Mouse (Mus musculus): Measurements from ENCODE around the gene Lgals7. TPM values are rescaled to one million over a fixed set of nuclear protein-coding genes. Genes with fewer than 3 reads are reported as not detected.
A peak's percentile ranks its signal among the peaks of the same experiment; 100 is the strongest.

Lgals7 gene
- polyA plus RNA-seq, 1 experiment from 2014 or later = 0.66 TPM

DNA sequence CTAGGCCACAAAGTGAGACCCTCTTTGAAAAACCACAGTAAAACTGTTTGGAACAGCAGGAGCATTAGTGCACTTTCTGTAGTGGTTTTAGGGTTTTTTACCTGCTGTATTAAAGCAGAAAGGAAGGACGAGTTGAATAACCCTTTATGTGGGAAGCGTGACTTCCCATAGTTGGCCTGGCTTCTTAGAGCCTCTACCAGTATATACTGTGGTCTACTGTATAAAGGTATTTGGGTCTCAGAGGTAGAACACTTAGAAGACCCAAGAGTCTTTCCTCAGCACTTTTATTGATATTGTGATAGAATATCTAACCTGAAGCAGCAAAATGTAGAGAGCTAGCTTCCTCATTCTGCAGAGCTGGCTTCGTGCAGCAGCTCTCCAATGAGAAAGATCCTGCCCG, 44.1 kb upstream of the Lgals7 start:
- Histone ChIP-seq H3K27ac (ENCODE audit: low read depth, low read length) (peak overlapping the region; percentile 75; the same call in 1 of the 2 replicates), H3K4me1 (ENCODE audit: control insufficient read depth, insufficient read depth, low read length) (peaks cover 26% of the 10 kb centered on the region), H3K27me3 (ENCODE audit: control insufficient read depth, insufficient read depth, low read length) (no peaks in the 10 kb centered on the region), H3K36me3 (ENCODE audit: control insufficient read depth, insufficient read depth, low read length) (peaks cover 61% of the 10 kb centered on the region), H3K9ac (ENCODE audit: low read length) (no peak overlapping the region), H3K4me2 (ENCODE audit: low read depth) (no peak overlapping the region), H3K4me3 (ENCODE audit: low read depth, low read length) (no peak overlapping the region), H3K9me3 (ENCODE audit: control insufficient read depth, low read length) (no peaks in the 10 kb centered on the region)
- WGBS = 90% methylated on average over 4 of the region's 4 CpGs
- DNase-seq (ENCODE audit: low spot score) = no peak
- no peak for ATAC-seq (ENCODE audit: insufficient read depth, low FRiP score, low TSS enrichment)

DNA sequence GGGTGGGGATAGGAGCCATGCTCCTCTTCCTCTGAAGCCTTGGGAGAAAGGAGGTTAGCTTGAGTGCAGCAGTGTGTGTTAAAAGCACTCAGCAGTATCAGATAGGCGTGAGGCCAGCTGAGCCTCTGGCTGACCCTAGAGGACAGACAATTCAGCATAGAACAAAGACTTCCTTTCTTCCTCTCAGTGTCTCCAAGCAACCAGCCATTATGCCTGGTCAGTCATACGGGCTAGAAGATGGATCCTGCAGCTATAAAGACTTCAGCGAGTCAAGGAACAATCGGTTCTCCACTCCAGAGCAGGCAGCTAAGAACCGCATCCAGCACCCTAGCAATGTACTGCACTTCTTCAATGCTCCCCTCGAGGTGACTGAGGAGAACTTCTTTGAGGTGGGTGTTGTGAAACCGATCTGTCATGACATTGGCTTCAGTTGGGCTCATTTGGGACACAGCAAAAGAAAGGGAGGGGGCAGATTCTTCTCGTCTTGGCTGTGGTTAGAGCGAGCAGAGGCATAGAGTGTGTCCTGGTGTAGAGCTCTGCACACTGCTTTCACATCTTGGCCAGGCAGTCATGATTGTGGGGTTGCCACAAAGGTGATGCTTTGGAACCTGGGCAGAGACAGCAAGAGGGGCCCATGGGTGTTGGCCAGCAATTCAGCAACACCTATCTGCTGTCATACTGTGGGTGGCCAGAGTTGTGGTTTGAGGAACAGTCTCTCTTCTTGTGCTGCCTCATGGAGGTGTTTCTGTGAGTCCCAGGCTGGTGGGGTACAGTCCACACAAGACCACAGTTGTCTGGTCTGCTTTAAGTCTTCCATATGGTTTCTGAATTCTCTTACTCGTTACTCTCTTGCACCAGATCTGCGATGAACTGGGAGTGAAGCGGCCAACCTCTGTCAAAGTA, 43.0 kb upstream of the Lgals7 start:
- Histone ChIP-seq H3K4me3 (ENCODE audit: low read depth, low read length) (0 out of 2 replicates have a peak overlapping the region, but pooled peaks have one; percentile 1), H3K36me3 (ENCODE audit: control insufficient read depth, insufficient read depth, low read length) (peaks cover 51% of the 10 kb centered on the region), H3K9ac (ENCODE audit: low read length) (no peak overlapping the region), H3K4me1 (ENCODE audit: control insufficient read depth, insufficient read depth, low read length) (peaks cover 26% of the 10 kb centered on the region), H3K4me2 (ENCODE audit: low read depth) (0 out of 2 replicates have a peak overlapping the region, but pooled peaks have one; percentile 14), H3K9me3 (ENCODE audit: control insufficient read depth, low read length) (no peaks in the 10 kb centered on the region), H3K27ac (ENCODE audit: low read depth, low read length) (peak overlapping the region; percentile 75), H3K27me3 (ENCODE audit: control insufficient read depth, insufficient read depth, low read length) (no peaks in the 10 kb centered on the region)
- DNase-seq (ENCODE audit: low spot score) (peak; percentile 63), ATAC-seq (ENCODE audit: insufficient read depth, low FRiP score, low TSS enrichment) (peak; percentile 35)
- WGBS = 49% methylated on average over 12 of the region's 12 CpGs

DNA sequence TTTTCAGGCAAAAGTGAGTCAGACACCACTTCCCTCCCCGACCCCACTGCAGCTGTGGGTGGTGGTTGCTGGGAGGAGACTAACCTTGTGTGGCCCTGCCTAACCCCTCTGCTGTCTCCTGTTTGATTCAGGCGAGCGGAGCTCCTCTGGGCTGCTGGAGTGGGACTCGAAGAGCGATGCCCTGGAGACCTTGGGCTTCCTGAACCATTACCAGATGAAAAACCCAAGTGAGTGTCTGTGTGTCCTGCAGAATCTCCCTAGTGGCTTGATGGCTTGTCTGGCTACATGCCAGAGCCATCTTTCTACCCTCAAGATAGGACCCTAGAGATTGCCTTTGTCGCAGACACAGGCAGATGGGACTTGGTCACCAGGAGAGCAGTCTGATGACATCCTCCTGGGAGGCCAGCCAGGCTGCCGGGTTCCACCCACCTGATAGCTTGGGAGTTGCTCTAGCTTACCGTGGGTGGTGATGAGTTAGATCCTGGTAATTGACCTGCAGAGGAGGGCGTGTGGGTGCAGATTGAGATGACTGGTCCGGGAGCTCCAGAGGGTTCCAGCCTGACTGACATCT, 42.3 kb upstream of the Lgals7 start:
- Histone ChIP-seq H3K4me3 (ENCODE audit: low read depth, low read length) (no peak overlapping the region), H3K27me3 (ENCODE audit: control insufficient read depth, insufficient read depth, low read length) (no peaks in the 10 kb centered on the region), H3K4me2 (ENCODE audit: low read depth) (no peak overlapping the region), H3K27ac (ENCODE audit: low read depth, low read length) (peak overlapping the region; percentile 75), H3K9ac (ENCODE audit: low read length) (no peak overlapping the region), H3K9me3 (ENCODE audit: control insufficient read depth, low read length) (no peaks in the 10 kb centered on the region), H3K36me3 (ENCODE audit: control insufficient read depth, insufficient read depth, low read length) (peaks cover 43% of the 10 kb centered on the region), H3K4me1 (ENCODE audit: control insufficient read depth, insufficient read depth, low read length) (peaks cover 25% of the 10 kb centered on the region)
- no peak for ATAC-seq (ENCODE audit: insufficient read depth, low FRiP score, low TSS enrichment)
- DNase-seq (ENCODE audit: low spot score) = no peak
- 68% methylated on average over 10 of the region's 10 CpGs for WGBS

DNA sequence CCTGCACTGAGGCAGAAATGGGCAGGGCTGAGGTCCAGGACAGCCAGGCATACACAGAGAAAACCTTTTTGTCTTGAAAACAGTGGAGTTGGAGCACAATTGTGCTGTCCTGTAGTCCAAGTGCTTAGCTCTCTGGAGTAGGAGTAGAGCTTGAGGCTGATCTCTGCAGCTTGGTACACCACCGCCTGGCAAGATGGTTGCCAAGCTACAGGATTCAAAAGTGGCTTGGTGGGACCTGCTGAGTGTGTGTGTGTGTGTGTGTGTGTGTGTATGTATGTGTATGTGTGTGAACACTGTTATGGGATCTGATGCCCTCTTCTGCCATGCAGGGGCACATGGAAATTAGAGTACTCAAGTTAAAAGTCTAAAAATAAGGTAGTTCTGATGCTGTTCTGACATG, 41.1 kb upstream of the Lgals7 start:
- 83% methylated on average over 1 of the region's 1 CpGs for WGBS
- H3K9me3 ChIP-seq (ENCODE audit: control insufficient read depth, low read length) = no peaks in the 10 kb centered on the region
- peaks cover 22% of the 10 kb centered on the region for H3K4me1 ChIP-seq (ENCODE audit: control insufficient read depth, insufficient read depth, low read length)
- H3K27ac ChIP-seq (ENCODE audit: low read depth, low read length) = 0 out of 2 replicates have a peak overlapping the region, but pooled peaks have one; percentile 6
- no peaks in the 10 kb centered on the region for H3K27me3 ChIP-seq (ENCODE audit: control insufficient read depth, insufficient read depth, low read length)
- H3K4me2 ChIP-seq (ENCODE audit: low read depth) = no peak overlapping the region
- ATAC-seq (ENCODE audit: insufficient read depth, low FRiP score, low TSS enrichment) = no peak
- no peak for DNase-seq (ENCODE audit: low spot score)
- peaks cover 36% of the 10 kb centered on the region for H3K36me3 ChIP-seq (ENCODE audit: control insufficient read depth, insufficient read depth, low read length)
- no peak overlapping the region for H3K9ac ChIP-seq (ENCODE audit: low read length)
- no peak overlapping the region for H3K4me3 ChIP-seq (ENCODE audit: low read depth, low read length)

DNA sequence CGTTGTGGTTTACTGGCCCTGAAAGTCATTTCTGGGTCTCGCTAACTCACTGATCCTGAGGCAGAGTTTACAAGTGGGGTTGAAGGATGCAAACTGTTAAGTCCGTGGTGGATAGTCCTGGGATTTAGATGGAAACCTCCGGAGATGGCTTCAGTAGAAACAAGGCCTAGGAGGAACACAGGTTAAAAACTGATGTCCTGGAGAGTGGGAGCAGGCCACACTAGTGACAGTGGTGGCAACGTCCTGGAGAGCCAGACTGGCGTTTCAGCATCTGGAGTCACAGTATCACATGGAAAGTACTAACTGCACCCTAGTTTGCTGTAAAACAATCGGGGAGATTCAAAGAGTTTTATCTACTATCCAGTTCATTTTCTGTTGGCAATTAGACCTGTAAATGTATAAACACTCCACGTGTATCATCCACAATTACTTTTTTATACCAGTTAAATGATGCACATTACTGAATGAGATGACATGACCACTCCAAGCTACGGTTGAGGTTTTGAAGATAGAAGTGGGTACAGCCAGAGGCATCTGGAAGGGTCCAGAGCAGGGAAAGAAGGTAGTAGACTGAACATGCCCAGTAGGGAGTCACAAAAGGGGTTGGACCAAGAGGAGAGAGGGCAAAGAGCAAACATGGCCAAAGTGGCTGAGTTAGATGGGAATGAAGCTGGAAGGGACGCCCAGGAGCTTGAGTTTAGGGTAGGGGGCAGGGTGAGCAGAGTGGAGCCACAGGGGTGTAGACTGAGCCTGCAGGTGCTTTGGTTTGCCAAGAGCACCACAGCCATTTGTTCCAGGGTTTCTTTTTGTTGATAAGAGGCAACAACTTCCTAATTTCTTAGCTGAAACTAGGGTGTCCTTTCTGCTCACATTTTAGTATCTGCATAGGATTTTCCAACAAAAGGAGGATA, 40.4 kb upstream of the Lgals7 start:
- 0 out of 2 replicates have a peak overlapping the region, but pooled peaks have one; percentile 20 for H3K27ac ChIP-seq (ENCODE audit: low read depth, low read length)
- H3K9me3 ChIP-seq (ENCODE audit: control insufficient read depth, low read length) = no peaks in the 10 kb centered on the region
- H3K36me3 ChIP-seq (ENCODE audit: control insufficient read depth, insufficient read depth, low read length) = peaks cover 32% of the 10 kb centered on the region
- peaks cover 19% of the 10 kb centered on the region for H3K4me1 ChIP-seq (ENCODE audit: control insufficient read depth, insufficient read depth, low read length)
- no peak overlapping the region for H3K9ac ChIP-seq (ENCODE audit: low read length)
- no peak for DNase-seq (ENCODE audit: low spot score)
- H3K27me3 ChIP-seq (ENCODE audit: control insufficient read depth, insufficient read depth, low read length) = no peaks in the 10 kb centered on the region
- 59% methylated on average over 10 of the region's 10 CpGs for WGBS
- ATAC-seq (ENCODE audit: insufficient read depth, low FRiP score, low TSS enrichment) = no peak
- no peak overlapping the region for H3K4me3 ChIP-seq (ENCODE audit: low read depth, low read length)
- H3K4me2 ChIP-seq (ENCODE audit: low read depth) = no peak overlapping the region

DNA sequence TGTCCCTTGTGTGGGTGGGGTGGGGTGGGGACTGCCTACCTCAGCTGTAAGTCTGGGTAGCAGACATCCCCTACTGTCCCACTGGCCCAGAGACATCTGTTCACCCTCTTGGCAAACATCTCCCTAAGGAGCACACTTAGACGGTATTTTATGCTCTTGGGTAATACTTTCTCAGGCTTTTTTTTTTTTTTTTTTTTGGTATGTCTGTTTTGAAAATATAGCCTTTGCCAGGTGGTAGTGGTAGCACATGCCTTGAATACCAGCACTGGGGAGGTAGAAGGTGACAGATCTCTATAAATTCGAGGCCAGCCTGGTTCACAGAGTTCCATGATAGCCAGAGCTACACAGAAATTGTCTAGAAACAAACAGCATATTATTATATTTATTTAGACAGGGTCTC, 39.7 kb upstream of the Lgals7 start:
- Histone ChIP-seq H3K9me3 (ENCODE audit: control insufficient read depth, low read length) (no peaks in the 10 kb centered on the region), H3K4me2 (ENCODE audit: low read depth) (no peak overlapping the region), H3K4me3 (ENCODE audit: low read depth, low read length) (no peak overlapping the region), H3K9ac (ENCODE audit: low read length) (no peak overlapping the region), H3K27ac (ENCODE audit: low read depth, low read length) (no peak overlapping the region), H3K27me3 (ENCODE audit: control insufficient read depth, insufficient read depth, low read length) (no peaks in the 10 kb centered on the region), H3K36me3 (ENCODE audit: control insufficient read depth, insufficient read depth, low read length) (peaks cover 27% of the 10 kb centered on the region), H3K4me1 (ENCODE audit: control insufficient read depth, insufficient read depth, low read length) (peaks cover 17% of the 10 kb centered on the region)
- WGBS = 65% methylated on average over 2 of the region's 2 CpGs
- DNase-seq (ENCODE audit: low spot score) = no peak
- ATAC-seq (ENCODE audit: insufficient read depth, low FRiP score, low TSS enrichment) = no peak

DNA sequence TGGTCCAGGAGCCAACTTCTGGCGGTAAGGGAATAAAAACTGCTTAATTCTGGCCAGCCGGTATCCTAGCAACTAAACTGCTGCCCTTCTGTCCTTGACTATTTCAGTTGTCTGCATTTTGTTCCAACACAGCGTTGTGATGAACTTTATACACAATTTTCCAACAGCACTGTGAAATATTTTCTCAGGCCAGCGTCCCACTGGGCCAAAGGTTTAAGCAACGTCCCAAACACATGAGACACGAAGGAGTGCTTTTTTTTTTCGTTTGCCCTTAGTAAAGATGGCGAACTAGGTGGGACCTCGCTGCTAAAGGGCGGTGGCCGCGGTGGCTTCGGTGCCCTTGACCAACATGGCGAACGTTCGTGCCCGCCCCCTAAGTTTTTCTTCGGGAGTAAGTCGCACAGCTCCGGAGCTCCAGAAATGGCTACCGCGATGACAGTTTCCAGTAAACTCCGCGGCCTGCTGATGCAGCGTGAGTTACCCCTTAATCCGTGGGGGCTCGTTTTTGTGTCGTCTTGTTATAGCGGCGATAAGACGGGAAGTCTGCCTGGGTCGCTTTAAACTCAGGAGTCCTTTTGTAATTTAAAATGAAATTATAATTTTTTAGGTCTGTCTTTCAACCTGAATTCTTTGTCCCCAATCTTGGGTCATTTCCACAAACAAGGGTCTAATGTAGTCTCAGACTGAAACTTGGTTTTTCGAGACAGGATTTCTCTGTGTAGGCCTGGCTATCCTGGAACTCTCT, 38.5 kb upstream of the Lgals7 start, which contains the start of gene Ech1:
TSS of gene Ech1 (plus strand) at position 277 of the 745 bp plus-strand sequence.
- H3K9me3 ChIP-seq (ENCODE audit: control insufficient read depth, low read length) = no peaks in the 10 kb centered on the region
- peak within 1 kb of the TSS; percentile 58 for H3K4me2 ChIP-seq (ENCODE audit: low read depth)
- peak within 1 kb of the TSS; percentile 58 for H3K9ac ChIP-seq (ENCODE audit: low read length)
- peak within 1 kb of the TSS; percentile 39 for H3K4me3 ChIP-seq (ENCODE audit: low read depth, low read length)
- ATAC-seq (ENCODE audit: insufficient read depth, low FRiP score, low TSS enrichment) = peak; percentile 62; the same call in 1 of the 2 replicates
- 2% methylated on average over 33 of the region's 33 CpGs for WGBS
- DNase-seq (ENCODE audit: low spot score) = peak; percentile 90
- H3K36me3 ChIP-seq (ENCODE audit: control insufficient read depth, insufficient read depth, low read length) = peaks cover 22% of the 10 kb centered on the region
- H3K27me3 ChIP-seq (ENCODE audit: control insufficient read depth, insufficient read depth, low read length) = no peaks in the 10 kb centered on the region
- H3K4me1 ChIP-seq (ENCODE audit: control insufficient read depth, insufficient read depth, low read length) = peaks cover 10% of the 10 kb centered on the region
- peak within 1 kb of the TSS; percentile 64 for H3K27ac ChIP-seq (ENCODE audit: low read depth, low read length)

Measured in neural tube, embryonic 11.5 days (tissue).